Comparison of ENCODE assay signal across 12 mouse cellular contexts in genomic region chr3:144264554-144264953, GRCm38 (mm10). TPM values are rescaled to one million over a fixed set of nuclear protein-coding genes. Genes with fewer than 3 reads are reported as not detected.
A peak's percentile ranks its signal among the peaks of the same experiment; 100 is the strongest.
DNase-seq lines count a peak whose midpoint lies in the region.
"Had no signal": no experiment of that assay in that cellular context is flagged by ENCODE, and none has a peak within 500 bp of the region (broad histone marks: within the 10 kb centered on the region; RNA-seq: fewer than 3 reads in every experiment).

No protein-coding gene starts in this region.

- peak; percentile 27 for DNase-seq in adrenal gland, adult 8-10 months
- no peak for DNase-seq in adrenal gland, adult 18-20 months (ENCODE audit: low spot score in 2 of 2)
- DNase-seq in retina, postnatal 1 day = peak; percentile 60
- no peak for DNase-seq in retina, embryonic 14.5 days (ENCODE audit: low spot score)
- peak; percentile 66 for DNase-seq in lung, postnatal 10 days
- no peak for DNase-seq in thymus, postnatal 0 days (ENCODE audit: low spot score)
- no peak for DNase-seq in left cerebral cortex, postnatal 10 days (ENCODE audit: extremely low spot score in 1 of 2, low spot score in 2 of 2)
- DNase-seq in thymus, postnatal 36 days = no peak
- DNase-seq: cerebellum, adult 8-10 months; heart, postnatal 4 days; kidney, adult 2 months; kidney, postnatal 36 days had no signal

- intact Hi-C loops in left cerebral cortex, postnatal 10 days (cut with DNase I) = no loop called here

RNA-seq across cellular contexts. Expression of gene Lmo4, which starts 59.5 kb away (rescaled TPM):
- total RNA-seq in adrenal gland, adult 8-10 months (2022) = 10 to 100 TPM; 53.7 to 93.7 (median 73.7) TPM
- 10 to 100 TPM; 38.6 to 87.8 TPM for total RNA-seq in adrenal gland, adult 18-20 months (2021)
- 39.6 and 43.4 TPM in 2 replicates for polyA plus RNA-seq in thymus, postnatal 0 days (2015; fragmentation: Nextera tagmentation; extraction: Ambion mirVana)
- total RNA-seq in left cerebral cortex, postnatal 10 days (2021) = 100 to 1,000 TPM; 251 to 313 TPM

Comparison
In these comparisons a context has a peak if more than half of its experiments do, and no peak if none do; other contexts are left out.
1. DNase-seq: peak in adrenal gland, adult 8-10 months (single experiment), retina, postnatal 1 day (single experiment) and lung, postnatal 10 days (single experiment); none in adrenal gland, adult 18-20 months (0 of 2), retina, embryonic 14.5 days (single experiment), thymus, postnatal 0 days (single experiment), left cerebral cortex, postnatal 10 days (0 of 2) and thymus, postnatal 36 days (0 of 2).